Mouse (Mus musculus) erythroblast, adult 5-6 weeks (primary cell): ENCODE data around the gene Gse1. TPM values are rescaled to one million over a fixed set of nuclear protein-coding genes. Genes with fewer than 3 reads are reported as not detected.

Source experiments
- ATAC-seq: replicated peaks from 2 replicates; pipeline ENCODE4 v1.8.0; 2016; ENCODE audit warnings: moderate number of reproducible peaks, mild to moderate bottlenecking, moderate TSS enrichment, inconsistent platforms; ENCODE audit not compliant: poor library complexity, low FRiP score, severe bottlenecking
- total RNA-seq, 2 experiments: library from RNA; stranded (forward) in 1 of 2; stranded (reverse) in 1 of 2; fragments of 150-400 nt in 1 of 2; fragments of 200-764, 138-1000 nt in 1 of 2; gene quantifications; 2 replicates each; pipeline versions ENCODE4 v1.2.3 to v1.2.4; 2015 to 2017; ENCODE audit warnings: low replicate concordance in 2 of 2

The Gse1 gene
- total RNA-seq, 2 experiments from 2014 or later = 30.0 to 38.3 TPM

DNA sequence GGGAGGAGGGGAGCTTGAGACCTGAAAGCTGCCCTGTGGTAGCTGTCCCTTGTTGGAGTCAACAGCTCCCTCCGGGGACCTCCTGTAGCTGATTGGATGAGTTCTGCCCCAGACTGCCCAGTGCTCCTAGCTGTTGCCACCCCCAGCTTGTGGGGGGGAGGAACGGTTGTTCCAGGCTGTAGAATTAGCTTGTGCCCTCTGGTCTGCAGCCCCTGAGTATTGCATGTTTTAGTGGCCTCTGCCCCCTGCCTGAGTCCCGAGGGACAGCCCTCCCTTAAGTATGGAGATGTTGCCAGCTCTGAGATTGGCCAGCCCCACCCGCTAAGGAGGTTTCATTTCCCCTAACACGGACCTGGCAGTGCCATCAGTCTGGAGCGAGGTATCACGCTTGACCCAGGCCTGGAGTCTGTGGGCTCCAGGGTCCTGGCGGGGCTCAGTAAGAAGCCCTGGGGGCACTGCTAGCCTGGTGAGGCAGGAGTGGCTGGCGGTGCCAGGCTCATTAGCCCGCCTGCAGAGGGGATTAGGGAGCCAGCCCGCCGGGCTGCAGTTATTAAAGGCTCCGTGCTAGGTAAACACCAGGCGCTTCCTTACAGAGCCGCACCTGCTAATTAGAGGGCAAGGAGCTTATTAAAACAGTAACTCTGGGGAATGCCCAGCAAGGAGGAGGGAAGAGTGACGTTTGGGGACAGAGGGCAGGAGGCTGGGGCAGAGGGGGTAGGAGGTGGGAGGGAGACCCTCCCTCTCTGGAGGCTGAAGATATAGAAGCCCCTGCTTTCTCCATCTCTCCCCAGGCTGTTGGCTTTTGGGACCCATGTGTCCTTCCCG, 107.2 kb downstream of the Gse1 start:
- ATAC-seq = peak; percentile 29; the same call in 1 of the 2 replicates

DNA sequence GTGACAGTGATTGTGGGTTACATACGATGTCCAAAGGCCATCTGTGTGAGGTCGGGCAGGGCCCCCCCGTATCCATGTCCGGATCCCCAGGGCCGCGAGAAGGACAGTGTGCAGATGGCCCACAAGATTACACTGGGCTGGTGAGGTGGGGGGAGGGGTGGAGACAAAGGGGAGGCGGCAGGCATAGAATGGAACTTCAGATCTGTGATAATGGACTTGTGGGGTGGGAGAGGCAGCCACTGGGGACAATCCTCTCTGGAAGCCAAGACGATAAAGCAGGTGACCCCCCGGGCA, 107.8 kb downstream of the Gse1 start:
- ATAC-seq = 0 out of 2 replicates have a peak, but pooled peaks have one; percentile 7

DNA sequence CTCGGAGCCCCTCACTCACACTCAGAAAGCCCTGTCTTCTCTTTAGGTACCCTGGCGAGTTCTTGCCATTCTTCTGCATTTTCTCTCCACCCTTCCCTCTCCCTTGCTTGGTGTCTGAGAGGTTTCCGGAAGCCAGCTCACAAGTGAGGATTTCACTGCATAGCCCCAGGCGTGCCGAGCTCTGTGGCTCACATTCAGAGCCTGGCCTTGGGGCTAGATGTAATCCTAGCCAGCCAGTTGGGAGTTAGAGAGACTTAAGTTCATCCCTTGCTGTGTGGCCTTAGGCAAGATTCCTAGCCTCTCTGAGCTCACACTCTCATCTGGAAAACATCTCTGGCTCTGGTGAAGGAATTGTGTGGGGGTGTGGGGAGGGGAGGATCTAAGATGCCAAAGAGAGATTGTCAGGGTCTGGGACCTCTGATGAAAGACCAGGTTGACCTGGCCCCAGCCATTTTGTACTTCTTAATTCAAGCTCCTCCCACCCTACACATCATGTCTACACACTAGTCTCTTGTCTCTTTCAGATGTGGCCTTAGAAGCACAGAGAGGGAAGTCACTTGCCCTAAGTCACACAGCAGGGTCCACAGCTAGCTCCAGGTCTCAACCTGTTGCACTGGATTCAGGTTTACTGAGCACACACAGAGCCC, 108.8 kb downstream of the Gse1 start:
- ATAC-seq = no peak

DNA sequence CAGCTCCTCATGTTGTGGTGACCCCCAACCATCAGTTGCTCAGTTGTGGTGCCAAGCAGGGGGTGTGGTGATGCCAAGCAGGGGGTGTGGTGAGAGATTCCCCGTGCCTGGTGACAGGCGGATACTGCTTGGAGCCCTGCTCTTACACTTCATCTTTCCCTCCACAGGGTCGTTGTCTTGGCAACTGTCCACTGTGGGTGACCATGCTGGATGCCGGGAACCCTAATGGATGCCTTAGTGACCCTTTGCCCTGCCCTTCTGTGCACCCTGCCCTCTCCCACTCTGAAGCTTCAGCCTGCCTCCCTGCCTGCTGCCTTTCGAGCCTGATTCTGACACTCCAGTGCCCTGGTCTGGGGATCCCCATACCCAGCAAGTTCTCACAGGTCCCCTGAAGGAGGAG, 109.4 kb downstream of the Gse1 start:
- no peak for ATAC-seq

DNA sequence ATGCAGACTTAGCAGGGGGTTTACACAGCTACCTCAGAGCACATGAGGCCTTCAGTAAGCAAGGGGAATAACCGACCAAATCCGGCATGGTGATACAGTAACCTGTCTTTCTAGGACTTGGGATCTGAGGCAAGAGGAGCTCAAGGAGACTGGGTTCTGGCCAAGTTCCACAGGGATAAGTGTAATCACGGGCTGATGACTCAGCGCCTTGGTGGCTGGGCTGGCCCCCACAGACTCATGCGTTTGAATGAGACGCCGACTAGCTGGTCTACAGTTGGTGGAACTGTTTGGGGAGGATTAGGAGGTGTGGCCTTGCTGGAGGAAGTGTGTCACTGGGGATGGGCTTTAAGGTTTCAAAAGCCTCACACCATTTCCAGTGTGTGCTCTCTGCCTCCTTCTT, 110.4 kb downstream of the Gse1 start:
- no peak for ATAC-seq

DNA sequence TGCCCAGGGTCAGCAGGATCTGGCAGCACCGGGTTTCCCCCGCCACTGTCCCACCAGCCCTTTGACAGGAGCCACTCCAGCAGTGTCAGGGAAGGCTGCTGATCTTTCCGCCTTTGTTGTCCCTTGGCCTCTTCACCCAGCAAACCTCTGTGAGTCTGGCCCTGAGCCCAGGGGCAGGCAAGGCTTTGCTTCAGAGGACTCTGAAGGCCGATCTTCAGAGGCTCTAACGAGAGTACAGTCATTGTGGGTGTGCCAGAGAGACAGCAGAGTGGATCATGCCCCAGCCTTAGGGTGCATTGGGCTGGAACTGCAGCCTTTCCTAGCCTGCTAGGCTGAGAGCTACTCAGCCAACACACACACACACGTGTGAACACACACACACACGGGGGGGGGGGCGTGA, 111.5 kb downstream of the Gse1 start:
- no peak for ATAC-seq

DNA sequence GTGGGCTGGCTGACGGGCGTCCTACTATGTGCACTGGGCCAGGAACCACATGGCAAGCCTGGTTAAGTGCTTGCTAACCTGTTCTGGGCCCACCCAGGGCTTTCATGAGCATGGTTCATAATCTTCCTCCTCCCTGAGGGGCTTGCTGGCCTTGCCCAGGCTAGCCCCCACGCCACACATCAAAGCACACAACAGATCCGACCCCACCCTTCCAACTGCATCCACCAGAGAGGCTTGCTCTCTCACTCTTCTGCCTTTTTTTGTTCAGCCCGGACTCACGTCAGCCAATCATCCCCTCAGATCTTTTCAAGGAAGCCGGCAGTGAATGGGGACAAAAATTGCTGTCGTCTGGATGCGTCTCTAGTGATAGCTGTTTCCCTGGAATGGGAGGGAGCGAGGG, 112.9 kb downstream of the Gse1 start:
- ATAC-seq = no peak

DNA sequence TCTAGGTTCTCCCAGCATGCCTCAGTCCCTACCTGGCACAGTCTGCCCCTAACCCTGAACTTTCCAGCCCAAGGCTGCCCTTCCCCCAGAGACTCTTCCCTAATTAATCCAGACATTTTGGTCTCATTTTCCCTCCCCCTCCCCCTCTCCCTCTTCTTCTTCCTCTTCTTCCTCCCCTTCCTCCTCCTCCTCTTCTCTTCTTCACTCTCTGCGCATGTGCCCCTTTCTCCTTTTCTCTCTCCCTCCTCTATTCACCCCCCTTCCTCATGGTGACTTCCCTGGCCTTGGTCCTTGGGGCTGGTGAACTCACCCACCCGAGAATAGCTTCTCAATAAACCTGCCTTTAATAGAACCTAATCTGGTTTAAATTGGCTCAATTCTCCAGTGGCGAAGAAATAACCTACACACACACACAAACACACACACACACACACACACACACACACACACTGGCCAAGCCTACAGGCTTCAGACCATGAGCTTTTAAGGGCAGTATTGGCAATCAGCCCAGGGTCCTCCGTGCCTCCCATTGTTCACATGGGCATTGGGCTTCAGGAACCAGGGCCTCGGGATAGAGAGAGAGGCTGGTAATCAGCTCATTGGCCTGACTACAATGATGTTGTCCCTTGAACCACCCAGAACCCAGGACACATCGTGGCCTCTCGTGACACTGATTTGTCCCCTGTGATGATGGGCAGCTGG, 114.7 kb downstream of the Gse1 start:
- ATAC-seq = no peak

DNA sequence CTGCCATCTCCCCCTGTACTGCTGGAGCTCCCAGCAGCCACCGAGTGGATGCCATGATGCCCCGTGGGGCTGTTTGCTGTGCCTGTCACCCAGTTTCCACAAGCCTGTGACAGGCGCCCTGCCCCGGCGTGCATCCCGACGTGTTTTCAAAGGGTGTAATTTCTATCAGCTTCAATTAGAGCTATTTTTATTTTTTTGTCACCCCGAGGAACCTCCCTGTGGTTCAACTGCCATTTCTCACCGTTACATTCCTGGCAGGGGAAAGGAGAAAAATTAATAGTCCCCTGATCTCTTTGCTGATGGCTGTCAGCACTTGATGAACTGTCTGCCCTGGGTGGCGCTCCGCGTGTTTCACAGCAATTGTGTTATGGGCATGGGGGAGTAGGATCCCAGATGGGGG, 115.3 kb downstream of the Gse1 start:
- no peak for ATAC-seq

DNA sequence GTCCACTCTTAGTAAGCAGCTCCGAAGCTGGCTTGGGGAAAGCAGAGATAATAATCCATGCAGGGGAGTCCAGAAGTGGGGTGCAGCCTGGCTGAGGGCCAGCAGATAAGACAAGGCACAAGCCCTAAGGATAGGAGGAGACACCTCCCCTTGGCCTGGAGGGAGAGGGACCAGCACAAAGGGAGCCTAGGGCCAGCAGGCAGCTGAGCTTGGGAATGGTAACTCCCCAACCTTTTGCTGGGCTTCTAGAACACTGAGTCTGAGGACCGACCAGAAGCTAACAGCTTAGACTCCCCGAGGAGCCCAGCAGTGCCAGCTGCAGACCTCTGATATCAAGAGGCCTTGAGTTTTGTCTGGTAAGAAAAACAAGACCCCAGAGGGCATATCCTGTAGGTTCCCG, 115.9 kb downstream of the Gse1 start:
- no peak for ATAC-seq

DNA sequence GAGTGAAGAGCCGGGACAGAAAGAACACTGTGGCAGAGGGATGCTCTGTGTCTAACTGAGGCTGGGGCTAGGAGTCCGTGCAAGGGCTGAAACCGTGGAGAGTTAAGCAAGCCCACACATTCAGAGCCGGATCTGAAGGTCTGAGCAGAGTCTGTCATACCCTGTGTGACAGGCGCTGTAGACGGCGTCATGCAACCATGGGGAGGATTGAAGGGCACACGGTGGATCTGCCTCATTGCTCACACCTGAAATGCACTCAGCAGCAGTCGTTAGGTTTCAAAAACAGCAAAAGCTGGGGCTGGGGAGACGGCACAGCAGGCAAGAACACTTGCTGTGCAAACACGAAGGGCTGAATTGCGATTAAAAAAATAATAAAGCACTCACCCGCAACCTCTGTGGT, 116.3 kb downstream of the Gse1 start:
- ATAC-seq = no peak

DNA sequence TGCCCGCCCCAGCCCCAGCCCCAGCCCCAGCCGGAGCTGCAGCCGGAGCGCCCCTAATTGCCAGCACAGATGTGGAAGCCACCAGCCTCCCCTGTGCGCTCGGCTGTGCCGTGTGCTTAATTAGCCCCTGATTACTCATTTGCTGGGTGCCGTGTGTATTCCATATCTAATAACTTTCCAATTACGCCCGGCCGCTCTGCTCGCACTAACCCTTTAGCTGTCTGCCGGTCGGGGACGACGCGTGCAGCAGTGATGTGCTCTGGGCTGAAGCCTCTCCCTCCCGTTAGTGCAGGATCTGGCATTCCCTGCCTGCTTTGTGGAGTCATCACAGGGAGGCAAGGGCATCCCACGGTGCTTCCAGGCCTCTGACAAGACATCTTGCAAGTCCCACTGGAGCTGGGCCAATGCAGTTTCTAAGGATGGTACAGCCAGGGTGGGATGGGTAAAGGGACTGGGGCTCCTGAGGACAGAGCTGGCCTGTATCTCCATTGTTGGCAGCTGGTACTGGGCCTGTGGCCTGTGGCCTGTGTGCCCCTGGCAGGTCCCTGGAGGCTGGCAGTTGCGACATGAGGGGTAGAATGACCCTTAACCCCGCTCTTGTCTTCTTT, 119.6 kb downstream of the Gse1 start:
- ATAC-seq = no peak

DNA sequence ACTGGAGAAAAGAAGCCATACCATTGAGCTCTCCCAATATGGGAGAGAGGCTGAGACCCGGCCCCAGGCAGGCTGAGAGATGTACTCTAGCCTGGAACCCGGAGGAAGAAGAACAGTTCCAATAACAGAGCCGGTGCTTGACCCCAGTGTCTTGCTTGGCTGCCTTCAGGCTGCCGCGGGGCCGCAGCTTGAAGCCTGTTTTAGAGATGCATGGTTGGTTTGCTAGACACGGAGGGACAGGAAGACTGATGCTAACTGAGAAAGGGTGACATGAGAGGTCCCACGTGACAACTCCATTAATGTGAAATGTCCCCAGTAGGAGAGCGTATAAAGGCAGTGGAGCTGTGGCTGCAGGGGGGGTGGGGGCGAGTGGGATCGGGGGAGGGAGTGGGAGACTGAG, 120.7 kb downstream of the Gse1 start:
- ATAC-seq = no peak

DNA sequence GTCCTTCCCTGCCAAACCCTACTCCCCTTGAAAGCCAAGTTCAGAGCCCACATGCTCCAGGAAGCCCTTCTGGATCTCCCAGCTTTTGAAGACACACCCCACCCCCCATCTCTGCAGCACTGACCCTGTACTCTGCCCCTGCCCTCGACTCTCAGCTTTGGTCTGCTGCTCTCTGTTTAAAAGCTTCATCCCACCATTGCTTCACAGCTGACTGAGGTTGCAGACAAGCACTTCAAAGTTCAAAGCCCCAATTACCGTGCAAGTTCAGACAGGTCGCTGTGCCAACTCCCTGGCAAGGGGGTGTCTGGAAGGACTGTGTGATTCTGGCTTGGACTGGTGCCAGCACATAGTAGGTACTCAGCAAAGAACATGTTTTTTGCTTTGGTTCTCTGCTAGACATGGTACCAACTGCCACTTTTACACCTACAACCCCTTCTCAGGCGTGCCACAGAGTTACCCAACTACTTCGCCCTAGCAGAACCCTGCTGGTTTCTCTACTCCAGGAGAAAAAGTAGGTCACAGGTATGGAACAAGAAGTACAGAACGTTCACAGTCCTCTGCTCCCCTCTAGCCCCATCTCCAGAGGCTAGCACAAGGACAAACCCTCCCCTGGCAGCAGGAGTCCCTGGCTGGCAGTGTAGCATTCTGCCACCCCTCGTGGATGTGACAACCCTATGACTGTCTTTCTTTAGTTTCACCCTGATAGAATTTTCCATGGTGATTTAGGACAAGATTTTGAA, 123.2 kb downstream of the Gse1 start:
- no peak for ATAC-seq

DNA sequence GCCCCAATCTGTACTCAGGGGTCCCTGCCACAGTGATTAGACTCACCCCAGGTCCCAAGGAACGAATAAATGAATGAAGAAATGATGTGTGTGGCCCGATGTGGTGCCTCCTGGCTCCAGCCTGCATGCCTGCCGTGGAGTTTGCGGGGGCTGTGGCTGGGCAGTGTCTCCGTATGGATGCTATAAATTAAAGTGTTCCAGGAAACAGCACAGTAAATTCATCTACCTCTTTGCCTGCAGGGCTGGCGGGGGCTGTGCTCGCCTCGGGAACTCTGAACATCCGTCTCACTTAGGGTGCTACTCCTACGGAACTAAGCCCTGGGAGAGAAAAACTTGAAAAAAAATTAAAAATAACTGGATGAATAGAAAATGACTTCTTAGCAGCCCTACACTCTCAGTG, 123.8 kb downstream of the Gse1 start:
- ATAC-seq = no peak

DNA sequence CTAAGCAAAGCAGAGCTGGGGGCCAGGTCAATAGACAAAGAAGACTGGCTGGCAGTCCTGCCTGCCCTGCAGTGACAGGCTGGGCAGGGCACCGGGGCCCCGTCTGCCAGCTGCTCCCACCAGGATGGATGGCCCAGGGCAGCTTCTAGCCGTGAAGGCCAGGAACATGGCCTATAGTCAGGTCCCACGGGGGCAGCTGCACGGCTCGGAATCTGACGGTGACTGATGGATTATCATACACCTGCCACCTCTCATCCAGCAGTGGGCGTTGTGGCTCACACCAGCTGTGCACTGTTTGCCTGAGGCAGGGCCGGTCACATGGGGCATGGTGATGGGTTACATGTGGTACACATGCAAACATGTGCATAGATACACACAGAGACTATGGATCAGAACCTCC, 127.8 kb downstream of the Gse1 start:
- ATAC-seq = no peak

DNA sequence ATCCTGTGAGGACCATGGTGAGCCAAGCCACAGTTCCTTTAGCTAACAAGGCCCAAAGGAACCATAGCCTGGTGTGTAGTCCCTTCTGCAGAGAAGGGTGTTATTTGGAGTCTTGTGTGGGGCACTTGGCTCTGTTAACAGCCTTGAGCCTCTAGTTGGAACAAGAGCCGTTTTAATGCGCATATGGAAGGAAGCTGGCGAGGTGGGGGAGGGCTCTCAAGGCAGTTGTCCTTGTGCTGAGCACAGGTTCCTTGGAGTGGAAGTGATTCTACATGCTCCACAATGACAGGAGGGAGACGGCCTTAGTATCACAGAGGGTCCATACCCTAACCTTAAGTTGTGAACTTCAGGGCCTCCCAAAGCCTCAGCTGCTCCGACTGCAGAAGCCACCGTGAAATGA, 129.2 kb downstream of the Gse1 start:
- ATAC-seq = no peak

DNA sequence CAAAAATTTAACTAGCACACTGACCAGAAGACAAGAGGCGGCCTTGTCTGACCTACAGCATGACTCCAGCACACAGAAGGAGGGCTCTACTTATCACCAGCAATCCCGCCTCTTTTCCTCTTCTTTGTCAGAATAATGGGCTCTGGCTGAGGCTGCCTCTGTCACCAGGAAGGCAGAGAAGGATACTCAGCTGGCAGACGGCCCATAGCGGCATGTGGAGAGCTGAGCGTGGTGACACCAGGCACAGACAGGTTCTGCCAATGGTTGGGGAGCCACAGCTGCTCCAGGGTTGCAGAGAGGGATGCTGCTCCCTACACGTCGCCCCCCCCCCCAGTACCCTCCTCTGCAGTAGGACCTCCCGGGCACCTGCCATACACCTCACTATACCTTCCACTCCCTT, 133.0 kb downstream of the Gse1 start:
- no peak for ATAC-seq

DNA sequence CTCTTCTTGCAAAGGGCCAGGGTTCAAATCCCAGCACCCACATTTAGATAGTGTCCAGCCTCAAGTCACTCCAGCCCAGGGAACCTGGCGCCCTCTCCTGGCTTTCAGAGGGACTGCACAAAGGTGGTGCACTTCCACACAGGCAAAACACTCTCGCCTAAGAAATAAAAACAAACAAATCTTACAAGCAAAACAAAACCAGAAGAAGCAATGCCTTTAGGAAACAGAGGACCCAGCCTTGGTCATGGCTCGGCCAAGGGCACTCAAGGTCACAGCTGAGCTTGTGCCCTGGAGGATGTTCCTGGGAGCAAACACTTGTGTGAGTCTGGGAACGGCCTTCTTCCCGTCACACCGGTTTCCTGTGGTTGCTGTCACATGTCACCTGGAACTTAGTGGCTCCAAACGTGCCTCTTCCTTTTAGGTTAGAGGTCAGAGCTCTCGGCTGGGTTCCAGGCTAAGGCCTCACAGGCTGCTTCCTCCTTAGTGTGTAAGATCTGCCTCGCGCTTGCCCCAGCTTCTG, 135.4 kb downstream of the Gse1 start:
- peak; percentile 34; the same call in 1 of the 2 replicates for ATAC-seq
